Mouse (Mus musculus): ENCODE measurements around the gene Xrcc6.

- TF ChIP-seq MAX (IDR thresholded peaks at IDR 0.05) (no peak), CTCF (IDR thresholded peaks at IDR 0.05; ENCODE audit: control insufficient read depth, insufficient read depth, insufficient read length) (no peak)
These were observed 35.3 kb upstream of the Xrcc6 start for GRCm38 (mm10) chr15:81952310-81952709.

All from C2C12 (cell line).